In genomic region chr5:108660632-108661268, GRCm38 (mm10) we compare ENCODE assay signal across 8 mouse cellular contexts. TPM values are rescaled to one million over a fixed set of nuclear protein-coding genes. Genes with fewer than 3 reads are reported as not detected.
DNase-seq lines count a peak whose midpoint lies in the region; ATAC-seq lines count a peak whose summit lies in the region.

No protein-coding gene starts in this region.

- H3K27me3 ChIP-seq in intestine, embryonic 15.5 days (replicated peaks): no peaks in the 10 kb centered on the region

- no peaks in the 10 kb centered on the region for H3K9me3 ChIP-seq in intestine, embryonic 15.5 days

- ATAC-seq in intestine, embryonic 15.5 days: peak; percentile 99
- ATAC-seq in megakaryocyte-erythroid progenitor cell, adult 5-6 weeks (replicated peaks; ENCODE audit: low FRiP score, low TSS enrichment, poor library complexity, severe bottlenecking): peak; percentile 95

- H3K27ac ChIP-seq in intestine, embryonic 15.5 days: peak overlapping the region; percentile 40; the same call in 1 of the 2 replicates

- H3K4me3 ChIP-seq in intestine, embryonic 15.5 days (replicated peaks): peak overlapping the region; percentile 77

- H3K36me3 ChIP-seq in intestine, embryonic 15.5 days: peaks cover 3% of the 10 kb centered on the region

- DNase-seq in adrenal gland, adult 18-20 months (ENCODE audit: low spot score in 2 of 2): peak; percentile 88 to 89
- peak; percentile 96 for DNase-seq in embryo, embryonic 10.5 days (ENCODE audit: low spot score)
- peak; percentile 88 for DNase-seq in gastrocnemius, postnatal 25 days
- peak; percentile 87 to 91 for DNase-seq in left cerebral cortex, postnatal 14 days (ENCODE audit: low spot score in 2 of 2)
- peak; percentile 91 for DNase-seq in right cerebral cortex, postnatal 25 days
- peak; percentile 89 to 91 for DNase-seq in urinary bladder, postnatal 36 days (ENCODE audit: low spot score in 2 of 2)

- 11% methylated on average over 36 of the region's 36 CpGs for WGBS in intestine, embryonic 15.5 days

- peak overlapping the region; percentile 87 for H3K9ac ChIP-seq in intestine, embryonic 15.5 days

- H3K4me2 ChIP-seq in intestine, embryonic 15.5 days (replicated peaks): peak overlapping the region; percentile 84

- peaks cover 11% of the 10 kb centered on the region for H3K4me1 ChIP-seq in intestine, embryonic 15.5 days (replicated peaks)

- intact Hi-C loops in left cerebral cortex, postnatal 14 days (cut with DNase I): loop anchor here (10.0 kb wide), 1 partner anchor 1444 kb away; the partner anchor contains the start of gene Gtpbp6

RNA-seq across cellular contexts. Expression of gene Idua, which starts 0.6 kb away (rescaled TPM):
- 10 to 100 TPM; 14.3 to 14.8 TPM for total RNA-seq in adrenal gland, adult 18-20 months (2021)
- 1 to 10 TPM; 7.8 to 9.4 TPM for total RNA-seq in gastrocnemius, postnatal 25 days (2021)
- polyA plus RNA-seq in intestine, embryonic 15.5 days (2015; fragmentation: Nextera tagmentation; extraction: Ambion mirVana): 12.0 and 12.8 TPM in 2 replicates
- total RNA-seq in left cerebral cortex, postnatal 14 days (2021): 1 to 10 TPM; 9.6 TPM
- 19.9 and 20.7 TPM in 2 replicates for total RNA-seq in megakaryocyte-erythroid progenitor cell, adult 5-6 weeks (2014; fragmentation: Nextera tagmentation)
- total RNA-seq in megakaryocyte-erythroid progenitor cell, adult 5-6 weeks (2017): 2.8 and 7.8 TPM in 2 replicates

RNA-seq across cellular contexts. Expression of gene Dgkq, which starts 8.7 kb away (rescaled TPM):
- total RNA-seq in adrenal gland, adult 18-20 months (2021): 10 to 100 TPM; 19.9 to 21.3 TPM
- 1 to 10 TPM; 4.7 to 5.0 TPM for total RNA-seq in gastrocnemius, postnatal 25 days (2021)
- 11.1 and 11.2 TPM in 2 replicates for polyA plus RNA-seq in intestine, embryonic 15.5 days (2015; fragmentation: Nextera tagmentation; extraction: Ambion mirVana)
- 10 to 100 TPM; 51.4 to 53.5 TPM for total RNA-seq in left cerebral cortex, postnatal 14 days (2021)
- 16.3 and 24.7 TPM in 2 replicates for total RNA-seq in megakaryocyte-erythroid progenitor cell, adult 5-6 weeks (2014; fragmentation: Nextera tagmentation)
- total RNA-seq in megakaryocyte-erythroid progenitor cell, adult 5-6 weeks (2017): 10.5 and 13.0 TPM in 2 replicates

RNA-seq across cellular contexts. Expression of gene Slc26a1, which starts 14.6 kb away (rescaled TPM):
- under 1 TPM; 0.06 to 0.23 TPM for total RNA-seq in adrenal gland, adult 18-20 months (2021)
- not detected for total RNA-seq in gastrocnemius, postnatal 25 days (2021)
- 3.6 and 4.9 TPM in 2 replicates for polyA plus RNA-seq in intestine, embryonic 15.5 days (2015; fragmentation: Nextera tagmentation; extraction: Ambion mirVana)
- total RNA-seq in left cerebral cortex, postnatal 14 days (2021): 1 to 10 TPM; 1.3 to 2.6 TPM
- total RNA-seq in megakaryocyte-erythroid progenitor cell, adult 5-6 weeks (2014; fragmentation: Nextera tagmentation): 22.9 and 25.8 TPM in 2 replicates
- total RNA-seq in megakaryocyte-erythroid progenitor cell, adult 5-6 weeks (2017): 10.7 and 12.3 TPM in 2 replicates

RNA-seq across cellular contexts. Expression of gene Tmem175, which starts 31.2 kb away (rescaled TPM):
- 10 to 100 TPM; 17.2 to 25.4 TPM for total RNA-seq in adrenal gland, adult 18-20 months (2021)
- 1 to 10 TPM; 5.2 to 5.4 TPM for total RNA-seq in gastrocnemius, postnatal 25 days (2021)
- polyA plus RNA-seq in intestine, embryonic 15.5 days (2015; fragmentation: Nextera tagmentation; extraction: Ambion mirVana): 23.4 and 27.1 TPM in 2 replicates
- 10 to 100 TPM; 38.3 to 44.2 TPM for total RNA-seq in left cerebral cortex, postnatal 14 days (2021)
- 20.5 and 21.9 TPM in 2 replicates for total RNA-seq in megakaryocyte-erythroid progenitor cell, adult 5-6 weeks (2014; fragmentation: Nextera tagmentation)
- 6.5 and 12.3 TPM in 2 replicates for total RNA-seq in megakaryocyte-erythroid progenitor cell, adult 5-6 weeks (2017)

RNA-seq across cellular contexts. Expression of gene Gak, which starts 31.2 kb away (rescaled TPM):
- total RNA-seq in adrenal gland, adult 18-20 months (2021): 10 to 100 TPM; 78.1 to 94.1 TPM
- 10 to 100 TPM in 1 of 2 experiments, 1 to 10 TPM in 1; 9.2 to 11.8 TPM for total RNA-seq in gastrocnemius, postnatal 25 days (2021)
- polyA plus RNA-seq in intestine, embryonic 15.5 days (2015; fragmentation: Nextera tagmentation; extraction: Ambion mirVana): 63.4 and 70.1 TPM in 2 replicates
- 10 to 100 TPM; 87.3 to 90.5 TPM for total RNA-seq in left cerebral cortex, postnatal 14 days (2021)
- total RNA-seq in megakaryocyte-erythroid progenitor cell, adult 5-6 weeks (2014; fragmentation: Nextera tagmentation): 66.2 and 88.6 TPM in 2 replicates
- total RNA-seq in megakaryocyte-erythroid progenitor cell, adult 5-6 weeks (2017): 101 and 104 TPM in 2 replicates

Comparison
In these comparisons a context has a peak if more than half of its experiments do, and no peak if none do; other contexts are left out.
1. Peak in every context shown above with its lines: DNase-seq, ATAC-seq, H3K4me3 ChIP-seq and H3K27ac ChIP-seq.